Mouse (Mus musculus): ENCODE measurements around the gene Vmn1r4.

Gene Vmn1r4

DNA sequence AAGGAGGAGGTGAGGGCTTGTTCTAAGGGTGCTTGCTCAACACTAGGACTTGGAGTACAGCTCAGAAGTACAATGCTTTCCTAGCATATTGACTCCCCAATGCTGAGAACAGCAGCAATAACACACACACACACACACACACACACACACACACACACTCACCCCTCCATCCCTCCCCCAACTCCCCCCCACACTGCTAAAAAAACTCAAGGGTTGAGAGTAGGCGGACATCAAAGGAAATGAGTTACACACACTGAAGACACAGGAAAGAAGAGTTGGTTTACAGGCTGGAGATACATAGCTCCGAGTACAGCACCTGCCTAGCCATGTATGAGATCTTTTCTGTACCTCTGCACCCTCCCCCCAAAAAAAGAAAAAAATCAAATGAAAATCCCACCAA, 7.5 kb upstream of the Vmn1r4 start:
- no peak for DNase-seq (ENCODE audit: low spot score)

DNA sequence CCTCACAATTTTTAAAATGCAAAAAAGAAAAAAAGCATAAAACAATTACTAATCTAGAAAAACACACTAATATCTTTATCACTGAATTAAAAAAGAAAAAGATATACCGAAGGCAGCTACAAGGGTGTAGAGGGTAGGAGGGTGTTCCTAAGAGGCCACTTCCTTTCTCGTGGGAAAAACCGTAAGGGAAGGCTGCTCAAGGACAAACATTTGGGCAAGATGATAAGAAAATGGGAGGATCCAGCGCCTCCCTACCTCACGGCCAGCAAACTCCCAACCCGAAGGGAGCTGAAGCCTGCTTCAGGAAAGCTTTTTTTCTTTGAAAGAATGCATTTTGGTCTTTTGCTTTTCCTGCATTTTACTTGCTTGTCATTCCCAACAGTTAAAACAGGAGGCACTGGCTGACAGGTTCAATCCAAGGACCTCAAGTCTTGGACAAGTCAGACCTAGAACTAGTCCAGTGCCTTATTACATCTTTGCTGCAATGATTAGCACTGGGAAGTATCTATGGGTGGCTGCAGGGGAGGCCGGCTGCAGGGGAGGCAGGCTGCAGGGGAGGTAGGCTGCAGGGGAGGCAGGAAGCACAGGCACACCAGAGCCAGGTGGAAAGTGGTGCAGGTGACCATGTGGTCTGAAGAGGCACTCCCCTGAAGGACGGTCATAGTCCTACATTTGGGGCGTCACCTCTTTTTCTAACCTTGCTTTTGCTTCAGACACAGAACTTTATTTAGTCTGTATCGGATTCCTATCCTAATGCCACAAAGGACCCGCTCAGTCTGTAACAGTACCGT, 6.0 kb upstream of the Vmn1r4 start:
- no peak for DNase-seq (ENCODE audit: low spot score)

DNA sequence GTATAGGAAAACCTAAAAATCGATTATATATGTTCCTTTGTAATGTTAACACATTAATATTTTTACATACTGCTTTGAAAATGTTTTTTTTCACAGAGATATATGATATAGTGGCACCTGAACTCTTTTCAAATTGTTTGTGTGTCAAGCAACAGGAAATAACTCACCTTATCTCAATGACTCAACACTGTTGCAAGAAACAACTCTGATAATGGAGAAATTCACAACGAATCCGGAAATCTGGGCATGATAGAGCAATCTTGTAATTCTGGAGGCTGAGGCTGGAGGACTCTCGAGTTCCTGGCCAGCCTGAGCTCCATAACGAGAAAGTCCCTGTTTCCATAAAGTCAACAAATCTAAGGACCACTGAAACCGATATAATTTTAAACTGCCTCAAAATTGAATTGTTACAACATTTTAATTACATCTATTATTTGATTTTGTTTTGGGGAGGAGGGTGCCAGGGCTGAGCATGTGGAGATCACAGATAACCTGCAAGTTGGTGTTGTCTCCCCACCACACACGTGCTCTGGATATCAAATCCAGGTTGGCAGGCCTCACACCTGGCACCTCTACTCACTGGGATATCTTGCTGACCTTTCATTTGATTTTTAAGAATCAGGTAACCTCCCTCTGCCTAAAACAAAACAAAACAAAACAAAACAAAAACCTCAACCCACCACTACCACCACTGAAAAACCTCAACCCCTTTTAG, 4.3 kb upstream of the Vmn1r4 start:
- DNase-seq (ENCODE audit: low spot score): no peak

DNA sequence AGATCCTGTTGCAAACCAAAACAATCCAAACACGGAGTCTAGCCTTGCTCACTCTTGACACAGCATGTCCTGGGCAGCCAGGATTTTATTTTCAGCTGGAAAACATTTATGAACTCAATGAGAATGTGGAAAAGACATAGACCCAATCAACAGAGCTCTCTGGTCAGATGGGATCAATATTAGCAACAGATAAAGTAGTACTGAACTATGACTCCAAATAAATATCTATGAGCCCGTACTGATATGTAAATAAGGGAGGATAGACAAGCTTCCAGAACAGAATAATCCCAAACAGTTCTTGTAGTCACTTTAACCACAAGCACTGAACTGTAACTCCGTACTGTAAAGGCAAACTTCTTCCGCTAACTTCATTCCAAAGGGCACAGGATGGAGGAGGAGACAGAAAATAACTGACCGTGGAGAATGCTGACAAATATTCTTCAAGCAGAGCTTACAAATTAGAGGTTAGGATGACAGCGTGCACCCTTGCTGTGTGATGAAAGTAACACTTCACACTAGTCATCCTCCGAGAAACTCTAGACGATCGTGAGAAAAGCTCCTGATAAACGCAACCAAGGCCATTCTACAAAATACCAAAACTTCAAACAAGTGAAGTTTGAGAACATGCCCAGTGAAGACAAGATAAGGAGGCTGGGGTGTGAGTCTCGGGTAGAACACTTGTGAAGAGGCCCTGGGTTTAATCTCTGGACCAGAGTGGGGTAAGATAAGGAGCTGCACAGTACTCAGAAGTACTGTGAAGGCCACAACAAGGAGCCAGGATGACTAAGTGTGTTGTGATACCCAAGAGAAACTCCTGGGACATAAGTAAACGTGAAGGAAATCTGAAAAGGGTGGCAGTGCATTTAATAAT, 3.4 kb upstream of the Vmn1r4 start:
- no peak for DNase-seq (ENCODE audit: low spot score)

DNA sequence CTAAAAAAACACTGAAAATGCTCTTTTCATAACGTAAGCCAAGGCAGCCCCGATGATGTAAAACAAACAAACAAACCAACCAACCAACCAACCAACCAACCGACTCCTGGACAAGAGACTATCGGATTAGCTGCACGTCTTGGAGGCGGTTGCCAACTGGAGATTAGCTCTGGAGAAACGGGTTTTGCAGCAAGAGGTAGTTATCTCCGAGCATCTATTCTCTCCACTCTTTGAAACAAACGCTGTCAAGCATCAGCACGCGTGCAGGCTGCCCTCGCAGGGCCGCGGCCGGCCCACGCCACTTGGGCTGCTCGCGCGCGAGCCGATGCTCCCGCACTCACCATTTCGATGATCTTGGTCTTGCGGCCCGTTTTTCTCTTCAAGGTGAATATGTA, 487 bp upstream of the Vmn1r4 start:
- DNase-seq (ENCODE audit: low spot score): peak; percentile 20

DNA sequence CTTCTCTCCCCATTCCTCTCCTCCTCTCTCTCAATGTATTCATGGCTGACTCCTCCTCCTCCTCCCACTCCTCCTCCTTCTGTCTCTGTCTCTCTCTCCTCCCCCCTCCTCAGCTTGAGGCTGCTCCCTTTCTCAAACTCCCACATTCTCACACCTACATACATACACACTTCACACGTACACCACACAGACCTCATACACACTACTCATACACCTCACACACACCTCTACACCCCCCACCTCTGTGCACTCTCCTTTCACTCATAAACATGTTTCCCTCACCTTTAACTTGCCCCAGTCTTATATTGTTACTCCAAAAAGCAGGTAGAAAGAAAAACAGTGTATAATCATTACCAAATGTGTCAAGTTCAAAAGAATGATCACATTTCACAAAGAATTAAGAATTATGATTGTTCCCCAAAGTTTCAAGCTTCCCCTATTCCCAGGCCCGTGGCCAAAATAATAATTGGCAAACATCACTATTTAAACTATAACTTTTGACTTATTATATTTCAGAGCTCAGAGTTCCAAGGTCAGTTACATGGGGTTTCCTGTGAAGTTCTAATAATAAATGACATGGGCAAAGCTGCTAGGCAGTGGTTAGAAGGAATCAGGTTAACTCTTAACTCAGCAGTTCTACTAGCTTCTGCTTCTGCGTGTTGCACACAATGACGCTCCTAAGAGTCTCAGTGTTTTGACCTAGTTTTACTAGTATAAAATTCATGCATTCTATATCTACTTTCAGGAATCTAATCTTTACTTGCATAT, 8.0 kb downstream of the Vmn1r4 start:
- no peak for DNase-seq (ENCODE audit: low spot score)

DNA sequence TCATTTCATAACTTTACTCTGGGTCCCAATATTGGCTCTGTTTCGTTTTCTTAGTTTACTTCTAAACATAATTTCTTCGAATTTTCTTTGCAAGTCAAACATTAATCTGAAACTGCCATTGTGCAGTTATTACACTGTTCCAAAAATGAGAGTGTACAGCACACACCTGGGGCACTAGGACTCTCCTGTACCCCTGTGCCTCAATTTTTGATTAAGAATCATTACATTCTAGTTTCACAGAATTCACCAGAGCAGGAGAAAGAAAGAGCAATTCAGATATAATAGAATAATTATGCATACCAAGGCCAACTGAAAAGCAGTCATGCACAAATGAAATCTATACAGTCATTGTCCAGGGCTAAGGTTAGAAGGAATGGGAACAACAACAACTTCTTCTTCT, 8.6 kb downstream of the Vmn1r4 start:
- no peak for DNase-seq (ENCODE audit: low spot score)

DNA sequence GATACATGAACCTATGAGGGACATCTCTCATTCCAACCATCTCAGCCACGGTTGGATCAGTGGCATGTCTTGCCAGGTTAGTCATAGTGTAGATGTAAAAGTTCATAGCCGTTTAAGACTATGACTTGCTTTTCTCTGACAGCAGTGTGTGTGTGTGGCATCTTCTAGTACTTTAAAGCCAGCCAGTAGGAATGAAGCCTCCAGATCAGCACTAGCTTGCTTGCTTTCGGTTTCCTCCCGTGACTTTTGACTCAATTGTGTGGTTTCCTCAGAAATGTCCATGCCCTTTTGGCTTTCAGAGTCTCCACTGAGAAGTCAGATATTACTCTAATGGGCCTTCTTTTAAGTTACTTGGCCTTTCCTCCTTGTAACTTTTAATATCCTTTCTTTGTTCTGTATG, 10.6 kb downstream of the Vmn1r4 start:
- no peak for DNase-seq (ENCODE audit: low spot score)

DNA sequence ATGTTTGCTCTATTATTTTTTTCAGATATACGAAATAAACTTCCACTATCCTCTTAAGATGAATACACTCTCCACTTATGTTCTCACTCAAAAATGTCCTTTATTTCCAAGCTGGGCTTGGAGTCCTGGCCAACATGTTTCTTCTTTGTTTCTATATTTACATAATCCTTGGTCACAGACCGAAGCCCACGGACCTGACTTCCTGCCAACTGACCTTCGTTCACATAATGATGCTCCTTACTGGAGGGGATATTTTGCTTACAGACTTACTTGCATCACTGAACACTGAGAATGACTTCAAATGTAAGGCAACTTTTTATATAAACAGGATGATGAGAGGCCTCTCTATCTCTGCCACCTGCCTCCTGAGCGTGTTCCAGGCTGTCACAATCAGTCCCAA, 32.6 kb downstream of the Vmn1r4 start:
- DNase-seq (ENCODE audit: low spot score): no peak

DNA sequence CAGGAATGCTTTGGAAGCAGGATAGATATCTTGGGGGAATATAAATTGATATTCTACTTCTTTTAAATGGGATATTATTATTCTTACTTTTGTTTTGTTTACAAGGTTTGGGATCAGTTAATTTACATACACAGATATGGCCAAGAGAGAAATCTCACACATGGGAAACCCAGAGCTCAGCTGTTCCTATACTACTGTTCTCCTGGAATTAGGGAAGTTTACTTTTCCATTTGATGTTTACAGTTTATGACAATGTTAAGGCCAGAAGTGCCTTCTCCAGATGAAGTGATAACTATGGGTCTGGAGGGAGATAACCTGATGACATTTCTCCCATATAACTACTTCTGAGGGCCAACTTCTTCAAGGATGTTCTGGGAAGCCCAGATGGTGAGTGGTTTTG, 46.2 kb downstream of the Vmn1r4 start, which contains the start of gene Vmn1r5:
TSS of gene Vmn1r5 (plus strand) at position 301 of the 400 bp plus-strand sequence.
- DNase-seq (ENCODE audit: low spot score): no peak

DNA sequence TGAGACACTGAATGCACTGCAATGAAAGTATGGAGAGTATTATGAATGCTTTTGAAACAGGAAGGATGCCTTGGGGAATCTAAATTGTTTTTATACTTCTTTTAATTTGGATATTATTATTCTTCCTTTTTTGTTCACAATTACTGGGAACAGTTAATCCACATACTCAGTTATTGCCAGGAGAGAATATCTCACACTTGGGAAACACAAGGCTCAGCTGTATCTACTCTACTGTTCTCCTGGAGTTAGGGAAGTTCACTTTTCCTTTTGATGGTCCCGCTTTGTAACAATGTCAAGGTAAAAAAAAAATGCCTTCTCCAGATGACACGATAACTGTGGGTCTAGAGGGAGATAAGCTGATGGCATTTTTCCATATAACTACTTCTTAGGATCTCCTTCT, 73.1 kb downstream of the Vmn1r4 start, which contains the start of gene Vmn1r6:
TSS of gene Vmn1r6 (plus strand) at position 301 of the 400 bp plus-strand sequence.
- DNase-seq (ENCODE audit: low spot score): no peak
